Mouse (Mus musculus): ENCODE measurements at regions not wholly inside any gene's neighbourhood (a gene's known extent, or its start where the extent isn't known, plus 50 kb on each side); places are given as distances from the start of the nearest gene placed in this dataset.

- H3K27ac ChIP-seq = peak overlapping the region; percentile 46
- no peak overlapping the region for H3K4me3 ChIP-seq
- intact Hi-C loops (cut with DNase I) = loop anchor here (10.0 kb wide), 1 partner anchor 454 kb away; no protein-coding TSS in a partner anchor
- DNase-seq = no peak
- TF ChIP-seq CTCF (IDR thresholded peaks at IDR 0.05) = no peak
Observed at GRCm38 (mm10) chr5:119249124-119249718, 421.2 kb upstream of the Tbx3 start.

- intact Hi-C loops (cut with DNase I) = no loop called here
- peak overlapping the region; percentile 20 for H3K27ac ChIP-seq
- H3K4me3 ChIP-seq = no peak overlapping the region
- no peak for DNase-seq
- TF ChIP-seq CTCF (IDR thresholded peaks at IDR 0.05) = no peak
Observed at GRCm38 (mm10) chr5:119251311-119252047, 419.0 kb upstream of the Tbx3 start.

DNA sequence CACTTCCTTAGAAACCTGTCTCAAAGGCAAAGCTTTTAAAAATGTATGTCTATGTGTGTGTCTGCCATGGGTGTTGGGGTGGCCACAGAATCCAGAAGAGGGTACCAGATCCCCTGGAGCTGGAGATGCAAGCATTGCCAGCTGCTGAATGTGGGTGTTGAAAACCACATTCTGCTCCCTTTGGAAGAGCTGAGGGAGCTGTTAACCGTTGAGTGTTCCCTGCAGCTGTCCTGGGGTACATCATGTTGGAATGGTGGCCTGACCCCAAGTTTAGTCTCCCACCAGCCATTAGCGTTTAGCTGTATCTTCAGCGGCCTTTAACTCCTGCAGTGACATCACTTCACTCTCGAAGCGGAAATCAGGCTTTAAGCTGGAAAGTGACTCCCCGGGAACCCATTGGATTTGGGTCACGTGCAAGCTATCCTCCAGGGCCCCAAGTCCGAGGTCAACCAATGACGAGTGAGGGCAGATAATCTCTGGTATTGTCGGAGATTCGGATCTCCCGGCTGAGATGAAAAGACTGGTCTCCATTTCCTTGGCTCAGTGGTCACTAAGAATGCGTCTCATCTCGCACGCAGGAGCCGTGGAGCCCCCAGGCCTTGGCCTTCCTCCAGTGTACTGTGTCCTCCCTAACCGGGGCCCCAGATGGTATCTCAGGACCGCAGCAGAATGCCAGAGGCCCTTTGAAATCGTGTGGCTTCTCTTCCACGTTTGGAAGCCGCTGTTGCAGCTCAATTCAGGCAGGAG is 412.9 kb upstream of the Tbx3 start:
- Histone ChIP-seq H3K4me3 (no peak overlapping the region), H3K27ac (no peak overlapping the region)
- no peak for TF ChIP-seq CTCF (IDR thresholded peaks at IDR 0.05)
- DNase-seq = no peak
- intact Hi-C loops (cut with DNase I) = no loop called here

DNA sequence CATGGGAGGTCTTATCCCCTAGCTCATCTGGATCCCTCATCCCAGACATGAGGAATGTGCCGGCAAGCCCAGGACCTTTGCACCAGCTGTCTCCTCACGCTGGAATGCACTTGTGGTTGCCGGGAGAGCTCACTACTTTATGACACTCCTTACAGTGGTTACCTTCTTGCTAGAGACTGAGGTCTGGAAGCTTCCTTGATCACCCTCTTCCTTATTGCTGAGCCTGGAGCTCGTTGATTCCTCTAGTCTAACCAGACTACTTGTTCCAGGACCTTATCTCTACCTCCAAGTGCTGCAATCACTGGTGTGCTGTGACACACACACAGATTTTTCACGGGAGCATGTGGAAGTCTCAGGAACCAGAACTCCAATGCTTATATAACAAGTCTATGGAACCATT is 411.6 kb upstream of the Tbx3 start:
- DNase-seq = no peak
- intact Hi-C loops (cut with DNase I) = no loop called here
- TF ChIP-seq CTCF (IDR thresholded peaks at IDR 0.05) = no peak
- H3K4me3 ChIP-seq = no peak overlapping the region
- no peak overlapping the region for H3K27ac ChIP-seq

DNA sequence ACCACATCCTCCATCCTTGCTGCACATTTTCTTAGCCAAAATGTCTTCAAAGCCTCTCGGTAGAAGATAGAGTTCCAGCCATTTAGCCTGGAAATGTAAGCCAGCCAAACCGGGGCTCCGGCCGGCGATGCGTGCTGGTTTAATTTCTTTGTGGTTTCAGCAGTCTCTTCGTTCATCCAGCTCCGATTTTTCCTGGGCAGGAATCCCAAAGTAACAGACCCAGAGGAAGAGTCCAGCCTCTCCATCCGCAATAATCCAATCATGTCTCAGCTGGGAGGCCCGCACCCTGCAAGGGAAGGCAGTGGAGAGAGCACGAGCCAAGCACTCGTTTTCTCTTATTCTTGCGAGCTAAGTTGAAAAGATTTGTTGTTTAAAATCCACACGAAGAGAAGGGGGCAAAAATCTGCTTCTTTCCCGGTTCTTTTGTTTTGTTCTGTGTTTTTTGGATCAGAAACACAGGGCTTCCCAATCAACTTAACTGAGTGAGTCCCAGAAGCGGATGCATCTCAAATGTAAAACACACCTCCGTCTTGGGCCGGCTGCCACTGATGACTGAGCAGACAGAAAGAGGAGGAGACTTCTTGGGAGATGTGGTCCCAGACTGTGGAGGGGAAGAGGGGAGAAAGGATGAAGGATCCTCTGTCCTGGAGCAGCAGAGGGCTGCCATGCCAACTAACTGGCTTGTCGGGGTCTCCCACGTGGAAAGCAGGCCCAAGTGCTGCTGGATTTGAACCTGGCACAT is 405.1 kb upstream of the Tbx3 start:
- peak; percentile 68 for DNase-seq
- no peak for TF ChIP-seq CTCF (IDR thresholded peaks at IDR 0.05)
- Histone ChIP-seq H3K27ac (peak overlapping the region; percentile 52), H3K4me3 (peak overlapping the region; percentile 17)
- intact Hi-C loops (cut with DNase I) = no loop called here

GRCm38 (mm10) chr5:119271234-119271852 is 399.1 kb upstream of the Tbx3 start:
- no peak overlapping the region for H3K4me3 ChIP-seq
- intact Hi-C loops (cut with DNase I) = no loop called here
- TF ChIP-seq CTCF (IDR thresholded peaks at IDR 0.05) = no peak
- H3K27ac ChIP-seq = no peak overlapping the region
- no peak for DNase-seq

DNA sequence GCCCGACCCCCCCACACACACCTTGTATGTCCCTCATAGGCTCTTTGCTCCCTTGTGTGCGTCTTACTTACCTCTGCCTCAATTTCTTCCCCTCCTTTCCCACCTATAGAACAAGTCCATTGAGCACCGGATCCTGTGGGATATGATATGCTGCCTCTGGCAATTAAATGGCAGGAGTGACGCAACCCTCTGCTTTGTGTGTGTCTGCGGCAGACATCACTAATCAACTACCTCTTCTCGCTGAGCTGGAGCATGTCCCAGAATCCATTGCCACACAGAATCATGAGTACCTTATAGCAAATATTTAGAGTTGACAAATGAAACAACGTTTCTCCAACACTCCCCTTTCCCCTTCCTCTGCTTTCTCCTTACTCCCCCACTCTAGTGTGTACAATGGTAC is 397.3 kb upstream of the Tbx3 start:
- no peak for TF ChIP-seq CTCF (IDR thresholded peaks at IDR 0.05)
- Histone ChIP-seq H3K27ac (no peak overlapping the region), H3K4me3 (no peak overlapping the region)
- intact Hi-C loops (cut with DNase I) = no loop called here
- DNase-seq = no peak

- intact Hi-C loops (cut with DNase I) = no loop called here
- no peak for DNase-seq
- H3K27ac ChIP-seq = no peak overlapping the region
- TF ChIP-seq CTCF (IDR thresholded peaks at IDR 0.05) = no peak
- no peak overlapping the region for H3K4me3 ChIP-seq
Observed at GRCm38 (mm10) chr5:119273615-119274014, 396.9 kb upstream of the Tbx3 start.

GRCm38 (mm10) chr5:119274817-119275494 is 395.5 kb upstream of the Tbx3 start:
- Histone ChIP-seq H3K4me3 (no peak overlapping the region), H3K27ac (no peak overlapping the region)
- TF ChIP-seq CTCF (IDR thresholded peaks at IDR 0.05) = no peak
- intact Hi-C loops (cut with DNase I) = no loop called here
- no peak for DNase-seq

- DNase-seq = no peak
- no peak overlapping the region for H3K4me3 ChIP-seq
- no peak overlapping the region for H3K27ac ChIP-seq
- no peak for TF ChIP-seq CTCF (IDR thresholded peaks at IDR 0.05)
- intact Hi-C loops (cut with DNase I) = no loop called here
Observed at GRCm38 (mm10) chr5:119280146-119280545, 390.3 kb upstream of the Tbx3 start.

DNA sequence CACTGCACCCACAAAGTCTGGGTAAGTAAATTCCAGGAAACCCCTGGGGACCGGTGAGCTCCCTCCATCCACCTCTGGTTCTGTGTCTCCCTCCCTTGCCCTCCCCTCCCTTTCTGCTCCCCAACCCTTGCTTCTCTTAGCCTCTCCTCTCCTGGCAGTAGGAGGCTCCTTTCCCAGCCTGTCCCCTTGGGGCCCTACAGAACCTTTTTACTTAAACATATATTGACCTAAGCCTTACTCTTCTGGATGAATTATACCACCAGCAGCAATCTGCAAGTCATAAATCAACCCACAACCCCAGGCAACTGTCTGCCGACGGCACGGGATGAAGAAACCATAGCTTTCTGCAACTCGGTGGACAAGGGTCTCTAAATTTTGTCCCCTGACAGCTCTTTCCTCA is 380.7 kb upstream of the Tbx3 start:
- no peak for DNase-seq
- intact Hi-C loops (cut with DNase I) = no loop called here

GRCm38 (mm10) chr5:119292323-119292722 is 378.1 kb upstream of the Tbx3 start:
- DNase-seq = no peak
- TF ChIP-seq CTCF (IDR thresholded peaks at IDR 0.05) = no peak
- intact Hi-C loops (cut with DNase I) = no loop called here

More for the DNA sequence above, 380.7 kb upstream of the Tbx3 start:
- no peak for TF ChIP-seq CTCF (IDR thresholded peaks at IDR 0.05)
- Histone ChIP-seq H3K27ac (no peak overlapping the region), H3K4me3 (no peak overlapping the region)

More at GRCm38 (mm10) chr5:119292323-119292722, 378.1 kb upstream of the Tbx3 start:
- Histone ChIP-seq H3K27ac (no peak overlapping the region), H3K4me3 (no peak overlapping the region)

Measured in gastrocnemius, adult 2 months (tissue).